Mouse (Mus musculus) liver, postnatal 0 days (tissue): Measurements from ENCODE around the gene 4931422A03Rik.

Experiments used
- CTCF ChIP-seq: sonication (generic); IDR thresholded peaks from 2 replicates; pipeline ENCODE4 v1.5.1; 2016; ENCODE audit warnings: antibody characterized with exemption, low read depth
- EP300 ChIP-seq: IDR thresholded peaks from 2 replicates; pipeline ENCODE4 v1.6.1; 2016; ENCODE audit warnings: antibody characterized with exemption, low read depth, mild to moderate bottlenecking

DNA sequence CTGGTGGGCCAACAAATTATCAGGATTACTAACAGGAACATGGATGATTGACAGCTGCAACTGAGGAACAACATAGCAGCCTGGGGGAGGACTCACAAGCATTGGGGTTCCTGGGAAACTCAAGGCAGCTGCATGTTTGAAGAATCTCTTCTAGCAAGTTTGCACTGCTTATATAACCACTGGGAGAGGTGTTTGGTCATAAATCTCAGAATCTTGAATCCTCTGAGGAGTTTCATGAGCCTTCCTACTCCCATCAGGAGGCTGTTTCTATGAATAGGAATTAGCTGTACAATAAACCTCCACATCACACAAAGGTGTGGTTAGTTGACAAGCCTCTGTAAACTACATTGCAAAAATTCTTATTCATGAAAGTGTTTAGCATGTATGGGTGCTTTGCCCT, 34.5 kb upstream of the 4931422A03Rik start:
- TF ChIP-seq CTCF (no peak), EP300 (no peak)
